Mouse (Mus musculus): ENCODE results near the gene Arhgap9. TPM values are rescaled to one million over a fixed set of nuclear protein-coding genes. Genes with fewer than 3 reads are reported as not detected.
"Not testable (repeated sequence)": the region's sequence is repeated elsewhere in the genome, so short reads cannot be mapped to it uniquely, and the experiment has no call there.

Arhgap9 gene
- polyA plus RNA-seq, 1 experiment from 2014 or later, result 1.1 TPM

DNA sequence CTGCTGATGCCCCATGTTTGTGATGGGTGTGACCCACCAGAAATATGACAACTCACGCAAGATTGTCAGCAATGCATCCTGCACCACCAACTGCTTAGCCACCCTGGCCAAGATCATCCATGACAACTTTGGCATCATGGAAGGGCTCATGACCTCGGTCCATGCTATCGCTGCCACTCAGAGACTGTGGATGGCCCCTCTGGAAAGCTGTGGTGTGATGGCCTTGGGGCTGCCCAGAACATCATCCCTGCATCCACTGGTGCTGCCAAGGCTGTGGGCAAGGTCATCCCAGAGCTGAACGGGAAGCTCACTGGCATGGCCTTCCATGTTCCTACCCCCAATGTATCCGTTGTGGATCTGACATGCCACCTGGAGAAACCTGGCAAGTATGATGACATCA is 8.2 kb upstream of the Arhgap9 start:
- H3K9ac ChIP-seq; ATAC-seq (ENCODE audit: low FRiP score); H3K4me3 ChIP-seq; H3K27me3 ChIP-seq; H3K36me3 ChIP-seq; H3K27ac ChIP-seq; H3K9me3 ChIP-seq; H3K4me2 ChIP-seq: not testable (repeated sequence)
- 92% methylated on average over 5 of the region's 5 CpGs for WGBS
- H3K4me1 ChIP-seq (replicated peaks), result peaks cover 14% of the 10 kb centered on the region

- not testable (repeated sequence) for H3K4me2 ChIP-seq; H3K27ac ChIP-seq; H3K27me3 ChIP-seq; H3K9ac ChIP-seq; H3K4me3 ChIP-seq; H3K36me3 ChIP-seq; H3K9me3 ChIP-seq; ATAC-seq (ENCODE audit: low FRiP score)
- H3K4me1 ChIP-seq (replicated peaks), result peaks cover 11% of the 10 kb centered on the region
- 83% methylated on average over 1 of the region's 1 CpGs for WGBS
Observed at GRCm38 (mm10) chr10:127314950-127315349, 6.8 kb upstream of the Arhgap9 start.

DNA sequence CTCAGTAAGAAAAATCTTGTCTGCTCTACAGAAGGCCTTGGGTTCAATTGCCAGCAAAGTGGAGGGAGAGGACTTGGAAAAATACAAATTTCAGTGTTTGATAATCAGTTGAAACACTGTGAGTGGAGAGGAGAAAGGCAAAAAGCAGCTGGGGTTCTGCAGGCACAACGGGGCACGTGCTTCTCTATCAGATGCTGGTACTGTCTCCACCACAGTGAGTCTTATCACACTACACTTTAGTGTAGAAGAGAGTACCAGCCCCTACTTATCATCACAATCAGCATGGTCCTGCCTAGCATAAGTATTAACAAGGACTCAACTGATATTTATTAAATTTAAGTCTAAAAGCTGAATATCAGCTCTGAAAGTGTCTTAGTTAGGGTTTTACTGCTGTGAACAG is 4.5 kb upstream of the Arhgap9 start:
- no peak for ATAC-seq (ENCODE audit: low FRiP score)
- H3K27me3 ChIP-seq, result peaks cover 20% of the 10 kb centered on the region
- no peaks in the 10 kb centered on the region for H3K36me3 ChIP-seq
- no peaks in the 10 kb centered on the region for H3K4me1 ChIP-seq (replicated peaks)
- H3K4me2 ChIP-seq, result no peak overlapping the region
- H3K4me3 ChIP-seq, result no peak overlapping the region
- H3K9ac ChIP-seq, result no peak overlapping the region
- no peak overlapping the region for H3K27ac ChIP-seq
- 92% methylated on average over 2 of the region's 2 CpGs for WGBS
- no peaks in the 10 kb centered on the region for H3K9me3 ChIP-seq

- 56% methylated on average over 4 of the region's 4 CpGs for WGBS
- no peak for ATAC-seq (ENCODE audit: low FRiP score)
- Histone ChIP-seq H3K9ac (no peak overlapping the region), H3K4me1 (replicated peaks) (no peaks in the 10 kb centered on the region), H3K36me3 (no peaks in the 10 kb centered on the region), H3K27ac (no peak overlapping the region), H3K4me3 (no peak overlapping the region), H3K4me2 (no peak overlapping the region), H3K9me3 (no peaks in the 10 kb centered on the region), H3K27me3 (peaks cover 28% of the 10 kb centered on the region)
Observed at GRCm38 (mm10) chr10:127318009-127318408, 3.8 kb upstream of the Arhgap9 start.

DNA sequence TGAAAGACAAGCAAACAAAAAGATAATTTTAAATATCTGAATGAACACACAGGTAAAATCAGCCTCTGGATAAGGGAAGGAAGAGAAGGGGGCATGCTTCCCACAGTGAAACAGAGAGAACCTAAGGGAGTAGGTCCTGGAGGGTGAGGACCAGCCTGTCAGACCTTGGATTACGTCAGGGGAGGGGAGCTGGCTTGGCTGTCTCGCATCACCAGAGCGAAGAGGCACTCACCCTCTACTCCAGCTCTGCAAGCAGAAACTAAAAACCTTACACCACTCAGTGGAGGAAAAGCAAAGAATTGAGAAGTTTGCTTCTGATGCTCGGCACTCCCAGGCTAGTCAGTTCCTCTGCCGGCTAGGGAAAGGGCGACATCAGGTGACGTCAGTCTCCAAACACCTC is 1.8 kb upstream of the Arhgap9 start:
- Histone ChIP-seq H3K9ac (no peak overlapping the region), H3K4me1 (replicated peaks) (no peaks in the 10 kb centered on the region), H3K4me3 (no peak overlapping the region), H3K36me3 (no peaks in the 10 kb centered on the region), H3K27me3 (peaks cover 47% of the 10 kb centered on the region), H3K4me2 (no peak overlapping the region), H3K27ac (no peak overlapping the region), H3K9me3 (no peaks in the 10 kb centered on the region)
- WGBS, result 81% methylated on average over 7 of the region's 7 CpGs
- ATAC-seq (ENCODE audit: low FRiP score), result no peak

- no peaks in the 10 kb centered on the region for H3K9me3 ChIP-seq
- no peaks in the 10 kb centered on the region for H3K36me3 ChIP-seq
- no peak overlapping the region for H3K27ac ChIP-seq
- H3K27me3 ChIP-seq, result peaks cover 69% of the 10 kb centered on the region
- H3K9ac ChIP-seq, result no peak overlapping the region
- no peak overlapping the region for H3K4me3 ChIP-seq
- no peak for ATAC-seq (ENCODE audit: low FRiP score)
- WGBS, result 69% methylated on average over 13 of the region's 13 CpGs
- H3K4me2 ChIP-seq, result no peak overlapping the region
- H3K4me1 ChIP-seq (replicated peaks), result peaks cover 17% of the 10 kb centered on the region
Observed at GRCm38 (mm10) chr10:127322178-127322577, 414 bp downstream of the Arhgap9 start.

GRCm38 (mm10) chr10:127322669-127323068 is 905 bp downstream of the Arhgap9 start:
- 89% methylated on average over 4 of the region's 4 CpGs for WGBS
- Histone ChIP-seq H3K4me1 (replicated peaks) (peaks cover 17% of the 10 kb centered on the region), H3K9me3 (no peaks in the 10 kb centered on the region), H3K9ac (no peak overlapping the region), H3K27ac (no peak overlapping the region), H3K4me2 (no peak overlapping the region), H3K36me3 (no peaks in the 10 kb centered on the region), H3K4me3 (no peak overlapping the region), H3K27me3 (peaks cover 74% of the 10 kb centered on the region)
- no peak for ATAC-seq (ENCODE audit: low FRiP score)

GRCm38 (mm10) chr10:127323131-127323855 is 1.5 kb downstream of the Arhgap9 start:
- 79% methylated on average over 17 of the region's 17 CpGs for WGBS
- no peak overlapping the region for H3K4me3 ChIP-seq
- 0 out of 2 replicates have a peak overlapping the region, but pooled peaks have one; percentile 13 for H3K9ac ChIP-seq
- peaks cover 17% of the 10 kb centered on the region for H3K4me1 ChIP-seq (replicated peaks)
- ATAC-seq (ENCODE audit: low FRiP score), result no peak
- H3K36me3 ChIP-seq, result no peaks in the 10 kb centered on the region
- peaks cover 76% of the 10 kb centered on the region for H3K27me3 ChIP-seq
- H3K9me3 ChIP-seq, result no peaks in the 10 kb centered on the region
- H3K27ac ChIP-seq, result no peak overlapping the region
- H3K4me2 ChIP-seq, result no peak overlapping the region

DNA sequence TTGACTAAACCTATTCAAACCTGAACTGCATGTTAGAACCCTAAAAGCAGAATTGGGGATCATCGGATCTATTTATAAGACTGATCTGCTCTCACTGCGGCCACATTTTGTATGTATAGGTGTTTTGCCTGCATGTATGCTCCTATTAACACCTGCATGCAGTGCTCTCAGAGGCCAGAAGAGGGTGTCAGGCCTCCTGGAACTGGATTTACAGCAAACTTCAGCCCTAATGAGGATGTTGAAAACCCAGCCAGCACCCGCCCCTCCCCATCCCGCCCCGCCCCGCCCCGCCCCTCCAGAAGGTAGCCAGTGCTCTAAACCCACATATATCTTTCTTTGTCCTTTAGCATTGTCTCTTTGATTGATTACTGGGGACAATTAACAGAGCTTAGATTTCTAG is 2.7 kb downstream of the Arhgap9 start:
- 14% methylated on average over 7 of the region's 7 CpGs for WGBS
- H3K27ac ChIP-seq, result no peak overlapping the region
- ATAC-seq (ENCODE audit: low FRiP score), result no peak

GRCm38 (mm10) chr10:127325454-127326016 is 3.8 kb downstream of the Arhgap9 start:
- WGBS, result 31% methylated on average over 14 of the region's 14 CpGs
- H3K4me3 ChIP-seq, result no peak overlapping the region

More for the DNA sequence above, 2.7 kb downstream of the Arhgap9 start:
- peaks cover 17% of the 10 kb centered on the region for H3K4me1 ChIP-seq (replicated peaks)
- H3K4me3 ChIP-seq, result no peak overlapping the region
- no peak overlapping the region for H3K9ac ChIP-seq
- H3K36me3 ChIP-seq, result no peaks in the 10 kb centered on the region
- H3K4me2 ChIP-seq, result no peak overlapping the region
- H3K9me3 ChIP-seq, result no peaks in the 10 kb centered on the region
- H3K27me3 ChIP-seq, result peaks cover 88% of the 10 kb centered on the region

DNA sequence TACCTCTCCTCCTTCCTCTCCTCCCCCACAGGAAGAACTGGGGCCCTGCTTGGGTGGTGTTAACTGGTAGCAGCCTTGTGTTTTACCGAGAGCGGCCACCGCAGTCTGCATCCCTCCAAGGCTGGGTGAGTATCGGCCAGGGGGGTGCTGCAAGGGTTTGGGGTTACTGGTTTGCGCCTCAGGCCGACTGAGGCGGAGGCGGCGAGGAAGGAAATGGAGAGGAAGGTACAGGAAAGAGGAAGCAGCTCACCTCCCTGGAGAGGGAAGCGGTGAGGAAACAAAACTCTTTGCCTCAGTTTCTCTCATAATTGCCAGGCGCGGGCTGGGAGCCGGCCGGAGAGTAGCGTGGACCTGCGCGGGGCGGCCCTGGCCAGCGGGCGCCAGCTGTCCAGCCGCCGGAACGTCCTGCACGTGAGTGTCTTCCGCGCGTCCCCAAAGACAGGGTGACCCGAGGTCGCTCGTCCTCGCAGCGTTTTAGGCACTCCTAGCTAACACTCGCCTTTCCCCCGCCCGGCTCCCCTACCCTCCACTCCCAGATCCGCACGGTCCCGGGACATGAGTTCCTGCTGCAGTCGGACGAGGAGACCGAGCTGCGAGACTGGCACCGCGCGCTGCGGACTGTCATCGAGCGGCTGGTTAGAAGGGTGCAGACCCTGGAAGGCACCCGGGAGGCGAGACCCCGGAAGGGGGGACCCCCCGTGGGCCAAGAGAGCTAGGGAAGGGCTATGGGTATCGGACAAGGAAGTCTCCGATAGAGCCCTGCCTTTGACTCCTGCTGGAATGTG is 4.4 kb downstream of the Arhgap9 start:
- peak overlapping the region; percentile 63 for H3K9ac ChIP-seq
- peak overlapping the region; percentile 59 for H3K4me2 ChIP-seq
- WGBS, result under 1% methylated on average over 54 of the region's 54 CpGs

More at GRCm38 (mm10) chr10:127325454-127326016, 3.8 kb downstream of the Arhgap9 start:
- H3K9ac ChIP-seq, result peak overlapping the region; percentile 63; the same call in 1 of the 2 replicates
- no peaks in the 10 kb centered on the region for H3K9me3 ChIP-seq
- H3K36me3 ChIP-seq, result no peaks in the 10 kb centered on the region
- H3K4me2 ChIP-seq, result peak overlapping the region; percentile 59
- H3K27me3 ChIP-seq, result peaks cover 98% of the 10 kb centered on the region
- peaks cover 17% of the 10 kb centered on the region for H3K4me1 ChIP-seq (replicated peaks)
- H3K27ac ChIP-seq, result no peak overlapping the region
- no peak for ATAC-seq (ENCODE audit: low FRiP score)

GRCm38 (mm10) chr10:127326828-127327227 is 5.1 kb downstream of the Arhgap9 start:
- no peak for ATAC-seq (ENCODE audit: low FRiP score)
- WGBS, result 3% methylated on average over 29 of the region's 29 CpGs
- no peaks in the 10 kb centered on the region for H3K36me3 ChIP-seq
- peak overlapping the region; percentile 59 for H3K4me2 ChIP-seq
- peaks cover 17% of the 10 kb centered on the region for H3K4me1 ChIP-seq (replicated peaks)
- H3K27ac ChIP-seq, result no peak overlapping the region
- peak overlapping the region; percentile 63 for H3K9ac ChIP-seq
- H3K4me3 ChIP-seq, result peak overlapping the region; percentile 36
- no peaks in the 10 kb centered on the region for H3K9me3 ChIP-seq
- peaks cover 94% of the 10 kb centered on the region for H3K27me3 ChIP-seq

More for the DNA sequence above, 4.4 kb downstream of the Arhgap9 start:
- Histone ChIP-seq H3K27ac (no peak overlapping the region), H3K4me1 (replicated peaks) (peaks cover 17% of the 10 kb centered on the region), H3K4me3 (peak overlapping the region; percentile 36), H3K27me3 (peaks cover 96% of the 10 kb centered on the region), H3K36me3 (no peaks in the 10 kb centered on the region), H3K9me3 (no peaks in the 10 kb centered on the region)
- ATAC-seq (ENCODE audit: low FRiP score), result no peak

All from hindbrain, embryonic 13.5 days (tissue).